Comparison of ENCODE assay signal across 8 mouse cellular contexts in genomic region chr15:81522761-81523168, GRCm38 (mm10). TPM values are rescaled to one million over a fixed set of nuclear protein-coding genes. Genes with fewer than 3 reads are reported as not detected.
DNase-seq lines count a peak whose midpoint lies in the region; ATAC-seq and TF ChIP-seq lines count a peak whose summit lies in the region.

No protein-coding gene starts in this region.

- no peaks in the 10 kb centered on the region for H3K4me1 ChIP-seq in lung, postnatal 0 days (ENCODE audit: insufficient read depth, low read depth, low read length)
- no peaks in the 10 kb centered on the region for H3K4me1 ChIP-seq in embryonic facial prominence, embryonic 11.5 days (ENCODE audit: control insufficient read depth, insufficient read depth, low read length)
- peaks cover 8% of the 10 kb centered on the region; the same call in 1 of the 2 replicates for H3K4me1 ChIP-seq in midbrain, embryonic 14.5 days (ENCODE audit: control insufficient read depth, insufficient read depth, low read length)

- peak overlapping the region; percentile 99 for H3K27ac ChIP-seq in lung, postnatal 0 days (ENCODE audit: low read length)
- H3K27ac ChIP-seq in embryonic facial prominence, embryonic 11.5 days (replicated peaks; ENCODE audit: low read depth, low read length): peak overlapping the region; percentile 82
- H3K27ac ChIP-seq in midbrain, embryonic 14.5 days (replicated peaks; ENCODE audit: low read depth, low read length): peak overlapping the region; percentile 82

- peak overlapping the region; percentile 85 for H3K9ac ChIP-seq in lung, postnatal 0 days (replicated peaks; ENCODE audit: low read depth)
- peak overlapping the region; percentile 77 for H3K9ac ChIP-seq in embryonic facial prominence, embryonic 11.5 days (replicated peaks; ENCODE audit: low read length)
- H3K9ac ChIP-seq in midbrain, embryonic 14.5 days (replicated peaks; ENCODE audit: low read length): peak overlapping the region; percentile 74

- TF ChIP-seq CTCF in lung, postnatal 0 days (IDR thresholded peaks at IDR 0.05): no peak

- H3K4me2 ChIP-seq in lung, postnatal 0 days (replicated peaks; ENCODE audit: low read depth, low read length): peak overlapping the region; percentile 97
- peak overlapping the region; percentile 93 for H3K4me2 ChIP-seq in embryonic facial prominence, embryonic 11.5 days (ENCODE audit: low read depth, low read length)
- H3K4me2 ChIP-seq in midbrain, embryonic 14.5 days (ENCODE audit: low read length): peak overlapping the region; percentile 94

- TF ChIP-seq EP300 in lung, postnatal 0 days (IDR thresholded peaks at IDR 0.05): peak; percentile 14; the same call in 1 of the 2 replicates

- peak; percentile 83 for DNase-seq in lung, postnatal 0 days (ENCODE audit: low spot score)
- no peak for DNase-seq in lung, postnatal 25 days (ENCODE audit: low spot score)
- no peak for DNase-seq in embryonic facial prominence, embryonic 11.5 days (ENCODE audit: low spot score)
- no peak for DNase-seq in midbrain, embryonic 14.5 days
- no peak for DNase-seq in adrenal gland, postnatal 10 days
- no peak for DNase-seq in urinary bladder, postnatal 4 days (ENCODE audit: low spot score in 2 of 2)
- DNase-seq in adrenal gland, postnatal 14 days: no peak

- no peaks in the 10 kb centered on the region for H3K27me3 ChIP-seq in lung, postnatal 0 days (replicated peaks; ENCODE audit: insufficient read depth, low read length)
- no peaks in the 10 kb centered on the region for H3K27me3 ChIP-seq in embryonic facial prominence, embryonic 11.5 days (ENCODE audit: control insufficient read depth, insufficient read depth, low read length)
- no peaks in the 10 kb centered on the region for H3K27me3 ChIP-seq in midbrain, embryonic 14.5 days (ENCODE audit: control insufficient read depth, insufficient read depth, low read length)

- ATAC-seq in lung, postnatal 0 days: peak; percentile 72
- ATAC-seq in embryonic facial prominence, embryonic 11.5 days (replicated peaks; ENCODE audit: insufficient number of reproducible peaks, low FRiP score, low TSS enrichment, low read depth): peak; percentile 83
- ATAC-seq in inflammation-experienced regulatory T-cells, adult 6 months: peak; percentile 78
- ATAC-seq in midbrain, embryonic 14.5 days (ENCODE audit: low FRiP score, low TSS enrichment): no peak; the same call in 1 of the 2 replicates

- H3K9me3 ChIP-seq in lung, postnatal 0 days (ENCODE audit: low read length): no peaks in the 10 kb centered on the region
- H3K9me3 ChIP-seq in embryonic facial prominence, embryonic 11.5 days (replicated peaks; ENCODE audit: control insufficient read depth, low read length): no peaks in the 10 kb centered on the region
- no peaks in the 10 kb centered on the region for H3K9me3 ChIP-seq in midbrain, embryonic 14.5 days (ENCODE audit: control insufficient read depth, low read length)

- under 1% methylated on average over 16 of the region's 16 CpGs for WGBS in lung, postnatal 0 days
- 0% methylated on average over 15 of the region's 16 CpGs for WGBS in embryonic facial prominence, embryonic 11.5 days
- WGBS in midbrain, embryonic 14.5 days: under 1% methylated on average over 16 of the region's 16 CpGs

- H3K4me3 ChIP-seq in lung, postnatal 0 days (ENCODE audit: low read depth, low read length): peak overlapping the region; percentile 61
- peak overlapping the region; percentile 57 for H3K4me3 ChIP-seq in embryonic facial prominence, embryonic 11.5 days (ENCODE audit: low read depth, low read length)
- H3K4me3 ChIP-seq in midbrain, embryonic 14.5 days (replicated peaks; ENCODE audit: low read depth, low read length): peak overlapping the region; percentile 55

- H3K36me3 ChIP-seq in lung, postnatal 0 days (ENCODE audit: insufficient read depth, low read length): no peaks in the 10 kb centered on the region
- H3K36me3 ChIP-seq in embryonic facial prominence, embryonic 11.5 days (replicated peaks; ENCODE audit: control insufficient read depth, insufficient read depth, low read depth, low read length): no peaks in the 10 kb centered on the region
- H3K36me3 ChIP-seq in midbrain, embryonic 14.5 days (ENCODE audit: control insufficient read depth, insufficient read depth, low read length): no peaks in the 10 kb centered on the region

RNA-seq across cellular contexts. Expression of gene Rbx1, which starts 56.7 kb away (rescaled TPM):
- 419 and 465 TPM in 2 replicates for polyA plus RNA-seq in lung, postnatal 0 days (2015; fragmentation: Nextera tagmentation; extraction: Ambion mirVana)
- polyA plus RNA-seq in embryonic facial prominence, embryonic 11.5 days (2014; fragmentation: Nextera tagmentation; extraction: Ambion mirVana): 521 and 534 TPM in 2 replicates
- 100 to 1,000 TPM; 313 to 388 (median 382) TPM for polyA plus RNA-seq in inflammation-experienced regulatory T-cells, adult 6 months (2017; shearing (Covaris generic))
- polyA plus RNA-seq in midbrain, embryonic 14.5 days (2014; fragmentation: Nextera tagmentation; extraction: Ambion mirVana): 500 and 547 TPM in 2 replicates
- 100 to 1,000 TPM; 132 to 145 TPM for total RNA-seq in adrenal gland, postnatal 10 days (2021)
- 118 and 119 TPM in 2 replicates for total RNA-seq in adrenal gland, postnatal 14 days (2021)
